Mouse (Mus musculus) thymus, adult 2 months (tissue): Measurements from ENCODE around the gene Hoxa4.

Source experiments
- CTCF ChIP-seq: fragments of 200-500 bp; IDR thresholded peaks from 2 replicates; pipeline ENCODE4 v1.5.1; 2012; ENCODE audit warnings: mild to moderate bottlenecking, control low read depth, low read length, moderate library complexity, borderline replicate concordance; ENCODE audit not compliant: control insufficient read depth, poor library complexity, insufficient read depth; ENCODE audit errors: extremely low read depth
- POLR2A ChIP-seq: fragments of 200-500 bp; IDR thresholded peaks from 2 replicates; pipeline ENCODE4 v1.6.1; 2012; ENCODE audit warnings: mild to moderate bottlenecking, low read length, control low read depth, moderate library complexity; ENCODE audit not compliant: control insufficient read depth, poor library complexity, insufficient read depth; ENCODE audit errors: extremely low read depth

DNA sequence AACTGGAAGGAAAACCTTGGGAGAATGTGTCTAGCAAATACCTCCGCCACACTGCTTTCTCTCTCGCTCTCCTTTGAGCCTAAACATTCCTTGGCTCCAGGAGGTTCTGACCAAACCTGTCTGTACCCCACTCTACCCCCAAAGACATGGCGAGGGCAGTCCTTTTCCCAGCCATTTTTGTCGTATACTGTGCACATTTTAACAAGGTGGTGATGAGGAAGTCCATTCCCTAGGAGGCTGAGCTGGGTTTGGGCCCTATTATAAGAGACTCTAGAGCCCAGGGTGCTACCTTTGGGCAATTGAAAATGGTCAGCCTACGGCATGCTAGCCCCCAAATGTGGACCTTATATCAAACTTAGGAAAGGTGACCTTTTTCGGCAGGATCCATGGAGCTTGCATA lies 44.3 kb upstream of the Hoxa4 start:
- TF ChIP-seq POLR2A (no peak), CTCF (no peak)
